Mouse (Mus musculus): ENCODE data around the gene Exd1.

- TF ChIP-seq POLR2A (IDR thresholded peaks at IDR 0.05; ENCODE audit: control insufficient read depth, extremely low read depth, insufficient read depth, low read length, poor library complexity) (no peak), CTCF (IDR thresholded peaks at IDR 0.05; ENCODE audit: borderline replicate concordance, control insufficient read depth, extremely low read depth, insufficient read depth, low read length, poor library complexity) (peak; percentile 53; the same call in 1 of the 2 replicates)
These were observed 40.0 kb upstream of the Exd1 start for GRCm38 (mm10) chr2:119587383-119587782.

All from thymus, adult 2 months (tissue).